Mouse (Mus musculus) embryonic fibroblast, embryonic 13.5 days (primary cell): ENCODE measurements around the gene Mindy4b-ps.

Experiments
- CTCF ChIP-seq: IDR thresholded peaks from 2 replicates; pipeline ENCODE4 v1.5.1; 2011; ENCODE audit warnings: mild to moderate bottlenecking, control low read depth, low read length, moderate library complexity, borderline replicate concordance; ENCODE audit not compliant: insufficient read depth
- POLR2A ChIP-seq: IDR thresholded peaks from 2 replicates; pipeline ENCODE4 v1.6.1; 2011; ENCODE audit warnings: low read depth, mild to moderate bottlenecking, control low read depth, low read length, moderate library complexity

DNA sequence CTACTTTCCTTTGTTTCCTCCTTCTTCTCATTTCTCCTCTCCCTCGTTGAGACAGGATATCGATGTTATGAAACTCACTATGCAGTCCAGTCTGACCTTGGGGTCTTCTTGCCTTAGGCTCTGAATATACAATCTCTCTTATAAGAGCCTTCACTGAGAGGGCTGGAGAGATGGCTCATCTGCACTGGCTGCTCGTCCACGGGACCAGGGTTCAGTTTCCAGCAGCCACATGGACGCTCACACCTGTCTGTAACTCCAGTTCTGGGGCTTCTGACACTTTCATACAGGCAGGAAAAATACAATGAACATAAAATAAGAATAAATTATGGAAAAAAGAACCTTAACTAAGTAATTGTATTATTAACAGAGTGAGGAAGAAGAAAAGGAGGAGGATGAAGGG is 9.5 kb upstream of the Mindy4b-ps start:
- no peak for TF ChIP-seq POLR2A
- TF ChIP-seq CTCF = no peak
